Comparison of ENCODE assay signal across 14 mouse cellular contexts in genomic region chr9:115134736-115135135, GRCm38 (mm10).
DNase-seq lines count a peak whose midpoint lies in the region; ATAC-seq and TF ChIP-seq lines count a peak whose summit lies in the region.
"Had no signal": no experiment of that assay in that cellular context is flagged by ENCODE, and none has a peak within 500 bp of the region (broad histone marks: within the 10 kb centered on the region; RNA-seq: fewer than 3 reads in every experiment).

No protein-coding gene starts in this region.

- H3K9me3 ChIP-seq in kidney, embryonic 14.5 days (ENCODE audit: control insufficient read depth, low read length): no peaks in the 10 kb centered on the region
- no peaks in the 10 kb centered on the region for H3K9me3 ChIP-seq in midbrain, embryonic 14.5 days (ENCODE audit: control insufficient read depth, low read length)
- H3K9me3 ChIP-seq: limb, embryonic 13.5 days; neural tube, embryonic 12.5 days had no signal

- DNase-seq in kidney, postnatal 14 days: no peak
- peak; percentile 49 for DNase-seq in retina, postnatal 1 day
- no peak for DNase-seq in retina, embryonic 14.5 days (ENCODE audit: low spot score)
- DNase-seq in midbrain, embryonic 14.5 days: peak; percentile 30
- DNase-seq in yolk sac, embryonic 10.5 days (ENCODE audit: low spot score): no peak
- DNase-seq in thymus, adult 2 months: no peak
- DNase-seq: heart, postnatal 36 days had no signal

- no peak overlapping the region for H3K4me2 ChIP-seq in kidney, embryonic 14.5 days (replicated peaks; ENCODE audit: low read depth, low read length)
- H3K4me2 ChIP-seq in midbrain, embryonic 14.5 days (ENCODE audit: low read length): no peak overlapping the region
- H3K4me2 ChIP-seq: heart, embryonic 11.5 days; limb, embryonic 13.5 days; neural tube, embryonic 12.5 days had no signal

- WGBS in kidney, embryonic 14.5 days: 31% methylated on average over 4 of the region's 4 CpGs
- WGBS in midbrain, embryonic 14.5 days: 36% methylated on average over 4 of the region's 4 CpGs
- WGBS in thymus, adult 2 months: 83% methylated on average over 4 of the region's 4 CpGs

- no peak overlapping the region; the same call in 1 of the 2 replicates for H3K27ac ChIP-seq in kidney, embryonic 14.5 days (ENCODE audit: low read depth, low read length)
- H3K27ac ChIP-seq in midbrain, embryonic 14.5 days (replicated peaks; ENCODE audit: low read depth, low read length): no peak overlapping the region
- no peak overlapping the region for H3K27ac ChIP-seq in thymus, adult 2 months (ENCODE audit: control insufficient read depth, insufficient read depth, low read length)
- H3K27ac ChIP-seq: left cerebral cortex, adult 2 months; limb, embryonic 13.5 days; neural tube, embryonic 12.5 days had no signal

- no peak for TF ChIP-seq CTCF in thymus, adult 2 months (IDR thresholded peaks at IDR 0.05; ENCODE audit: borderline replicate concordance, control insufficient read depth, extremely low read depth, insufficient read depth, low read length, poor library complexity)

- no peaks in the 10 kb centered on the region for H3K27me3 ChIP-seq in kidney, embryonic 14.5 days (ENCODE audit: control insufficient read depth, insufficient read depth, low read length)
- H3K27me3 ChIP-seq in midbrain, embryonic 14.5 days (ENCODE audit: control insufficient read depth, insufficient read depth, low read length): no peaks in the 10 kb centered on the region
- H3K27me3 ChIP-seq in thymus, adult 2 months (ENCODE audit: control insufficient read depth, insufficient read depth, low read length): no peaks in the 10 kb centered on the region
- H3K27me3 ChIP-seq: neural tube, embryonic 12.5 days; Patski had no signal

- no peak overlapping the region for H3K9ac ChIP-seq in kidney, embryonic 14.5 days (ENCODE audit: low read depth, low read length)
- H3K9ac ChIP-seq in midbrain, embryonic 14.5 days (replicated peaks; ENCODE audit: low read length): no peak overlapping the region
- H3K9ac ChIP-seq: limb, embryonic 13.5 days; neural tube, embryonic 12.5 days had no signal

- peak; percentile 53; the same call in 1 of the 2 replicates for ATAC-seq in kidney, embryonic 14.5 days (ENCODE audit: low FRiP score, low TSS enrichment)
- no peak for ATAC-seq in midbrain, embryonic 14.5 days (ENCODE audit: low FRiP score, low TSS enrichment)
- ATAC-seq: intestine, postnatal 0 days; Patski had no signal

- H3K4me1 ChIP-seq in kidney, embryonic 14.5 days (ENCODE audit: control insufficient read depth, insufficient read depth, low read length): peaks cover 21% of the 10 kb centered on the region
- H3K4me1 ChIP-seq in midbrain, embryonic 14.5 days (ENCODE audit: control insufficient read depth, insufficient read depth, low read length): no peaks in the 10 kb centered on the region
- no peaks in the 10 kb centered on the region for H3K4me1 ChIP-seq in thymus, adult 2 months (replicated peaks; ENCODE audit: control insufficient read depth, insufficient read depth, low read length)
- H3K4me1 ChIP-seq: neural tube, embryonic 12.5 days had no signal

- no peaks in the 10 kb centered on the region for H3K36me3 ChIP-seq in kidney, embryonic 14.5 days (ENCODE audit: control insufficient read depth, insufficient read depth, low read length)
- H3K36me3 ChIP-seq in midbrain, embryonic 14.5 days (ENCODE audit: control insufficient read depth, insufficient read depth, low read length): no peaks in the 10 kb centered on the region
- no peaks in the 10 kb centered on the region for H3K36me3 ChIP-seq in thymus, adult 2 months (ENCODE audit: control insufficient read depth, insufficient read depth, low read length)
- H3K36me3 ChIP-seq: limb, embryonic 13.5 days; neural tube, embryonic 12.5 days had no signal

- H3K4me3 ChIP-seq in kidney, embryonic 14.5 days (ENCODE audit: low read length): no peak overlapping the region
- no peak overlapping the region for H3K4me3 ChIP-seq in midbrain, embryonic 14.5 days (replicated peaks; ENCODE audit: low read depth, low read length)
- no peak overlapping the region for H3K4me3 ChIP-seq in thymus, adult 2 months (ENCODE audit: control insufficient read depth, insufficient read depth, low read length)
- H3K4me3 ChIP-seq: left cerebral cortex, adult 2 months; limb, embryonic 13.5 days; neural tube, embryonic 12.5 days had no signal

- no peak for TF ChIP-seq POLR2A in thymus, adult 2 months (IDR thresholded peaks at IDR 0.05; ENCODE audit: control insufficient read depth, extremely low read depth, insufficient read depth, low read length, poor library complexity)

Comparison
In these comparisons a context has a peak if more than half of its experiments do, and no peak if none do; other contexts are left out.
1. DNase-seq: peak in retina, postnatal 1 day (single experiment) and midbrain, embryonic 14.5 days (single experiment); none in kidney, postnatal 14 days (single experiment), retina, embryonic 14.5 days (single experiment), yolk sac, embryonic 10.5 days (single experiment) and thymus, adult 2 months (single experiment).